16 mouse cellular contexts compared by ENCODE assay signal in the genomic region with DNA sequence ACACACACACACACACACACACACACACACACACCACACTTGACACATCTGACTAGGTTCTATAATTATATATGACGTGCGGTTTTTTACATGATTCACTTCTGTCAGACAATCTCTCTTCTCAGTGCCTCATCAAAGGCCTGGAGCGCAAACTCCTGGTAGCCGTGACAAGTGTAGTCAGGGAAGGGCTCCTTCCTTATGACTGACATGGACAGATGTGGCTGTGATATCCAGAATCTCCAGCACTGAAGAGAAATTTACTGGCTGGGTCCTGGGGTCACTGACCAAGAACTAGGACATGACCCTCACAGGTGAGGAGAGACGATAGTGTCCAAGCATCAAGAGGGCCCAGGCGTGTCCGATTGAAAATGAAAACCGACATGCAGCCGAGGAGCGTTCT.
"Had no signal": no experiment of that assay in that cellular context is flagged by ENCODE, and none has a peak within 500 bp of the region (broad histone marks: within the 10 kb centered on the region; RNA-seq: fewer than 3 reads in every experiment).

No protein-coding gene starts in this region.

- H3K9me3 ChIP-seq: neural tube, embryonic 12.5 days; neural tube, embryonic 13.5 days; neural tube, embryonic 15.5 days; stomach, embryonic 15.5 days had no signal

- H3K4me1 ChIP-seq: neural tube, embryonic 12.5 days; stomach, embryonic 15.5 days had no signal

- DNase-seq: retina, postnatal 1 day; right cerebral cortex, adult 18-20 months; right cerebral cortex, postnatal 14 days; right cerebral cortex, postnatal 25 days; right cerebral cortex, postnatal 4 days; spleen, adult 18-20 months; thymus, adult 18-20 months; thymus, postnatal 14 days; thymus, postnatal 25 days; thymus, postnatal 36 days; thymus, postnatal 4 days had no signal

- H3K36me3 ChIP-seq: neural tube, embryonic 15.5 days; stomach, embryonic 15.5 days had no signal

- H3K27ac ChIP-seq: neural tube, embryonic 12.5 days; neural tube, embryonic 13.5 days; neural tube, embryonic 15.5 days; stomach, embryonic 15.5 days; stomach, postnatal 0 days had no signal

- H3K9ac ChIP-seq: neural tube, embryonic 12.5 days; neural tube, embryonic 13.5 days; neural tube, embryonic 15.5 days; stomach, embryonic 15.5 days had no signal

- H3K4me2 ChIP-seq: neural tube, embryonic 12.5 days; neural tube, embryonic 13.5 days; neural tube, embryonic 15.5 days; stomach, embryonic 15.5 days had no signal

- H3K4me3 ChIP-seq: neural tube, embryonic 12.5 days; neural tube, embryonic 13.5 days; neural tube, embryonic 15.5 days; stomach, embryonic 15.5 days had no signal

- H3K27me3 ChIP-seq: neural tube, embryonic 12.5 days; neural tube, embryonic 13.5 days; neural tube, embryonic 15.5 days; stomach, embryonic 15.5 days had no signal
